In the genomic region with DNA sequence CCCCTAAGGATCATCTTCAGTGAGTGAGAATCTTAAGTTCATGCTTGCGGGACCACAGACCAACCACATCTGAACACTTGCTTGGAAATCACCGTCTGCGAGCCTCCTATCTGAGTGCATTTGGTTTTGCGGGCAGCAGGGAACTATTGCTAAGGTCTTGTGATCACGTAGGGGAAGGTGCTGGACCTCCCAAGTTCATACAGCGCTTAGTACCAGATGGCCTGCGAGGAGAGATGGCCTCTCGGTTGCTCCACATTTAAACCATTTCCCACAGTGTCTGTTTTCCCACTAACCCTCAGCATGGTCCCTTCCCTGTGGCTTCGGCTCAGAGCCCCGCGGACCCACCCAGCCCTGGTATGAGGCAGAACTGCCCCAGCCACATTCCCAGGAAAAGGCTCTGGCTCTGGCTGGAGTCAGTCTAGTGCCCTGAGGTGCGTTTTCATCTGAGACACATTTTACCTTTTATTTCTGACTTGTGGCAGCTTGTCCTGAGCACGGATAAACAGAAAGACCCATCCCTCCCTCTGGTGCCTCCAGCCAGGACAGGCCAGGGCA, we compare ENCODE assay signal across 15 mouse cellular contexts. TPM values are rescaled to one million over a fixed set of nuclear protein-coding genes. Genes with fewer than 3 reads are reported as not detected.
A peak's percentile ranks its signal among the peaks of the same experiment; 100 is the strongest.
DNase-seq lines count a peak whose midpoint lies in the region; ATAC-seq lines count a peak whose summit lies in the region.
"Had no signal": no experiment of that assay in that cellular context is flagged by ENCODE, and none has a peak within 500 bp of the region (broad histone marks: within the 10 kb centered on the region; RNA-seq: fewer than 3 reads in every experiment).

No protein-coding gene starts in this region.

- peak; percentile 49 to 62 for DNase-seq in urinary bladder, adult 18-20 months (ENCODE audit: low spot score in 2 of 2)
- DNase-seq in urinary bladder, adult 2 months (ENCODE audit: low spot score) = no peak
- DNase-seq in midbrain, embryonic 14.5 days = no peak
- no peak for DNase-seq in frontal cortex, postnatal 10 days (ENCODE audit: low spot score in 2 of 2)
- DNase-seq: cerebellum, adult 9-11 months; gastrocnemius, postnatal 10 days; liver, embryonic 13.5 days; right cerebral cortex, adult 18-20 months had no signal

- no peak overlapping the region for H3K4me3 ChIP-seq in intestine, embryonic 16.5 days (ENCODE audit: low read length)
- H3K4me3 ChIP-seq in lung, embryonic 15.5 days = no peak overlapping the region
- no peak overlapping the region for H3K4me3 ChIP-seq in midbrain, embryonic 14.5 days (replicated peaks; ENCODE audit: low read depth, low read length)
- H3K4me3 ChIP-seq: liver, embryonic 13.5 days; midbrain, embryonic 13.5 days; neural tube, embryonic 13.5 days had no signal

- peaks cover 19% of the 10 kb centered on the region for H3K4me1 ChIP-seq in intestine, embryonic 16.5 days (ENCODE audit: control insufficient read depth, insufficient read depth, low read length)
- H3K4me1 ChIP-seq in lung, embryonic 15.5 days = peaks cover 55% of the 10 kb centered on the region
- no peaks in the 10 kb centered on the region for H3K4me1 ChIP-seq in midbrain, embryonic 14.5 days (ENCODE audit: control insufficient read depth, insufficient read depth, low read length)

- H3K27me3 ChIP-seq in intestine, embryonic 16.5 days (replicated peaks; ENCODE audit: control insufficient read depth, insufficient read depth, low read length) = no peaks in the 10 kb centered on the region
- no peaks in the 10 kb centered on the region for H3K27me3 ChIP-seq in lung, embryonic 15.5 days
- H3K27me3 ChIP-seq in midbrain, embryonic 14.5 days (ENCODE audit: control insufficient read depth, insufficient read depth, low read length) = no peaks in the 10 kb centered on the region
- H3K27me3 ChIP-seq: liver, embryonic 13.5 days; midbrain, embryonic 13.5 days; neural tube, embryonic 13.5 days had no signal

- H3K9ac ChIP-seq in intestine, embryonic 16.5 days (ENCODE audit: low read depth, low read length) = no peak overlapping the region
- H3K9ac ChIP-seq in lung, embryonic 15.5 days = no peak overlapping the region
- no peak overlapping the region for H3K9ac ChIP-seq in midbrain, embryonic 14.5 days (replicated peaks; ENCODE audit: low read length)
- H3K9ac ChIP-seq: liver, embryonic 13.5 days; midbrain, embryonic 13.5 days; neural tube, embryonic 13.5 days had no signal

- no peak overlapping the region for H3K4me2 ChIP-seq in intestine, embryonic 16.5 days (ENCODE audit: low read depth, low read length)
- H3K4me2 ChIP-seq in lung, embryonic 15.5 days = peak overlapping the region; percentile 6; the same call in 1 of the 2 replicates
- H3K4me2 ChIP-seq in midbrain, embryonic 14.5 days (ENCODE audit: low read length) = no peak overlapping the region
- H3K4me2 ChIP-seq: liver, embryonic 13.5 days; midbrain, embryonic 13.5 days; neural tube, embryonic 13.5 days had no signal

- 70% methylated on average over 13 of the region's 13 CpGs for WGBS in intestine, embryonic 16.5 days
- WGBS in lung, embryonic 15.5 days = 62% methylated on average over 13 of the region's 13 CpGs
- WGBS in midbrain, embryonic 14.5 days = 92% methylated on average over 13 of the region's 13 CpGs

- peak; percentile 82 for ATAC-seq in intestine, embryonic 16.5 days
- ATAC-seq in lung, embryonic 15.5 days (ENCODE audit: borderline replicate concordance, extremely low read depth, low FRiP score, low TSS enrichment) = peak; percentile 68; the same call in 1 of the 2 replicates
- ATAC-seq in cerebellum, adult (ENCODE audit: insufficient number of reproducible peaks, low FRiP score, low TSS enrichment) = no peak
- no peak for ATAC-seq in midbrain, embryonic 14.5 days (ENCODE audit: low FRiP score, low TSS enrichment)
- ATAC-seq: CD4-positive, CD25-positive, alpha-beta regulatory T cell, adult 4 months; inflammation-experienced regulatory T-cells, adult 6 months; midbrain, embryonic 13.5 days had no signal

- no peak overlapping the region for H3K27ac ChIP-seq in intestine, embryonic 16.5 days (ENCODE audit: low read length)
- peak overlapping the region; percentile 88 for H3K27ac ChIP-seq in lung, embryonic 15.5 days
- no peak overlapping the region for H3K27ac ChIP-seq in midbrain, embryonic 14.5 days (replicated peaks; ENCODE audit: low read depth, low read length)
- H3K27ac ChIP-seq: liver, embryonic 13.5 days; midbrain, embryonic 13.5 days; neural tube, embryonic 13.5 days had no signal

- H3K36me3 ChIP-seq in intestine, embryonic 16.5 days (ENCODE audit: control insufficient read depth, insufficient read depth, low read length) = peaks cover 17% of the 10 kb centered on the region
- peaks cover 28% of the 10 kb centered on the region for H3K36me3 ChIP-seq in lung, embryonic 15.5 days
- H3K36me3 ChIP-seq in midbrain, embryonic 14.5 days (ENCODE audit: control insufficient read depth, insufficient read depth, low read length) = peaks cover 4% of the 10 kb centered on the region; the same call in 1 of the 2 replicates

- no peaks in the 10 kb centered on the region for H3K9me3 ChIP-seq in intestine, embryonic 16.5 days (ENCODE audit: control insufficient read depth, low read length)
- no peaks in the 10 kb centered on the region for H3K9me3 ChIP-seq in lung, embryonic 15.5 days
- H3K9me3 ChIP-seq in midbrain, embryonic 14.5 days (ENCODE audit: control insufficient read depth, low read length) = no peaks in the 10 kb centered on the region
- H3K9me3 ChIP-seq: liver, embryonic 13.5 days; midbrain, embryonic 13.5 days; neural tube, embryonic 13.5 days had no signal

RNA-seq across cellular contexts. Expression of a gene that starts 42.3 kb away (rescaled TPM):
- 25.3 and 25.4 TPM in 2 replicates for polyA plus RNA-seq in urinary bladder, adult 2 months (2012; rRNA removed)
- polyA plus RNA-seq in intestine, embryonic 16.5 days (2015; fragmentation: Nextera tagmentation; extraction: Ambion mirVana) = 13.7 and 14.9 TPM in 2 replicates
- 39.4 and 40.2 TPM in 2 replicates for polyA plus RNA-seq in lung, embryonic 15.5 days (2015; fragmentation: Nextera tagmentation; extraction: Ambion mirVana)
- 2.1 and 2.6 TPM in 2 replicates for polyA plus RNA-seq in midbrain, embryonic 14.5 days (2014; fragmentation: Nextera tagmentation; extraction: Ambion mirVana)

Comparison
In these comparisons a context has a peak if more than half of its experiments do, and no peak if none do; other contexts are left out.
1. DNase-seq: peak in urinary bladder, adult 18-20 months (2 of 2); none in urinary bladder, adult 2 months (single experiment), midbrain, embryonic 14.5 days (single experiment) and frontal cortex, postnatal 10 days (0 of 2).
2. ATAC-seq: peak in intestine, embryonic 16.5 days (single experiment) and lung, embryonic 15.5 days (single experiment); none in cerebellum, adult (single experiment) and midbrain, embryonic 14.5 days (single experiment).